Mouse (Mus musculus) retina, postnatal 7 days (tissue): ENCODE measurements around the gene Arl15.

Experiments
- DNase-seq: peaks from one replicate; pipeline ENCODE4 v3.0.0-alpha.2; 2012; ENCODE audit warnings: low read depth, low spot score

Arl15 gene

DNA sequence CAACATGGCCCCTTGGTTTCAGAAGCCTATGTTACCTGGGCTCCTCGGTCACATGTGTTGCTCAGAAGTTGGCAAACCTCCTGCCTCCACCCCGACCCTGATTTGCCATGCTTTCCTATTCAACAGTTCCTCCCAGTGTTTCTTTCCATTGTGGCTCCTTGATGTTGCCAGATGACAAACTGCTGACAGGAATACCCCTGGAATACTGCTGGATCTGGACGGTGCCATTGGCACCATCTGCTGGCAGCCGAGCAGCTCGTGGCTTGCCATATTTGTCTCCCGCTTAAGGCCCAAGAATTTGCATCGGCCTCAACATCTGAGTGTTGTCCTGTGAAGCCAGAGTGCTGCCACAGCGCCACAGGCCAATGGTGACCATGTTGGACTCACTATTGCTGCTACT, 348.5 kb downstream of the Arl15 start:
- DNase-seq: no peak

DNA sequence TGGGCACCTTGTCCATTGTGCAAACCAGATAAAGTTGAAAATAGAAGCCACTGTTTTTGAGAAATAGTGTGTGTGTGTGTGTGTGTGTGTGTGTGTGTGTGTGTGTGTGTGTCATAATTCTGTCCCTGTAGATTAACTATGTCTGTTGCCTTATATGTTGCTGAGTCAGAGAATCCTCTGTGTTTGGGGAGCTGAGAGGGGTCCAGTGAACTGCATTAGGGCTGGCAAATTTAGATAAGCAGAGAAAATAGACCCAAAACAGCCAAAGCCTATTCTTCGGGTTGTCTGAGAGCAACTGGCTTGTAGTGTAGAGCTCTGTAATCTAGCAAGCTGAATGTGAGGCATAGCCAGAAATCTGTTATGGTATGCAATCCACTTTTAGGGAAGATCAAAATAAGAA, 348.9 kb downstream of the Arl15 start:
- DNase-seq: no peak

DNA sequence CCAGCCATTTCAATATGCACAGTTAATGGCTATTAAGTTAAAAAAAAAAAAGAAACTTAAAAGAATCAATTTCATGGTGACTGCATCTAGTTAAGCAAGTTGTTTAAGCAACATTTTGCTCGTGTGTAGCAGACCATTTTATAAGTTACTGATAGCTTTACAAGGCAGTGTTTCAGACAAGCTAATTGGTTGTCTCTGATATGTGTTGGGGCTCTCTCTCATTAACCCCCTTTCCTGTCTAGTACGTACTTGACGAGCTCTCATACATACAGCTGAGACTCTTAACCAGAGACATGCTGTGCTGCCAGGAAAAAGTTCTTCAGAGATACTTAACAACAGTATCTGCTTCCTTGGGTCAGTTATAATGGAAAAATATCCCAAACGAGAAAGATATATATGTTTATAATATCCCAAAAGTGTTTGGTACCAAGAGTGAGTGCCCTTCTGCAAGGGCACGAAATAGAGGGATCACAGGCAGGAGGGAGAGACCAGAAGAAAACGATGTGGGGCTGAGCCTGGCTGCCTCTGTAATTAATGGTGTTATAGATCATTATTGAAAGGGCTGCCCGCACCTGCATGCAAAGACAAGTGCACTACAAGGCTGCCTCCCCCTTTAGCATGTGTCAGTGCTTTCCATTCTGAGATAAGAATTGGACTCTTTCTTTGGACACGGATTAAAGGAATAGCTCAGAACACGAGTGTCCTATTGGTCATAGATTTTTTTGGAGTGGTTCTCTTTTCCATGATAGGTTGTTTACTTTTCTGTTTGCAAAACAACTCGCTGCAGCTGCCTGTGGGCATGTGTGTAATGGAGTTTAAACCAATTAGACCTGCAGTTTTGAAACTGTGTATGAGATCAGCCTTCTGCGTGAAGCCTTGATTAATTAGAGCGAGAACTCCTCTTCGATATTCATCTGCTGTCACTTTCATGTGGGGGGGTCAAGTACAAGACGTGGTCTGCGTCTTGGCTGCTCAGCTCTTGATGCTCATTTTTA, 350.0 kb downstream of the Arl15 start:
- no peak for DNase-seq

DNA sequence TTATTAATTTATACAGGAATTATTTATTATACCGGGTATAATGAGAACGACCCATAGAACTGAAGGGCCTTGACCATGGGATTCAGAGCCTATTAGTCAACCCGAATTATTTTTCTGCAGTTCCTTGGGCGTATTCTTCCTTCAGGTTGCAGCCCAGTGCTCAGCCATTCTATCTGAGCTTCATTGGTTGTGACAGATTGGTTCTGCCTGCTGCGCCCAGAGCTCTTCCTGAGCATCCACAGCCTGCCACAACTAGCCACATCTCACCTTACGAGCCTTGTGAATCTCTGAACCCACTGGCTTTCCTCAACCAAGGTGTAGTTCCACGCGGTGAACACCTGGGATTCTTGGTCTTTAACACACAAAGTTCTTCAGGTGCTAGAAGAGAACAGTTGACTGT, 350.9 kb downstream of the Arl15 start:
- no peak for DNase-seq

DNA sequence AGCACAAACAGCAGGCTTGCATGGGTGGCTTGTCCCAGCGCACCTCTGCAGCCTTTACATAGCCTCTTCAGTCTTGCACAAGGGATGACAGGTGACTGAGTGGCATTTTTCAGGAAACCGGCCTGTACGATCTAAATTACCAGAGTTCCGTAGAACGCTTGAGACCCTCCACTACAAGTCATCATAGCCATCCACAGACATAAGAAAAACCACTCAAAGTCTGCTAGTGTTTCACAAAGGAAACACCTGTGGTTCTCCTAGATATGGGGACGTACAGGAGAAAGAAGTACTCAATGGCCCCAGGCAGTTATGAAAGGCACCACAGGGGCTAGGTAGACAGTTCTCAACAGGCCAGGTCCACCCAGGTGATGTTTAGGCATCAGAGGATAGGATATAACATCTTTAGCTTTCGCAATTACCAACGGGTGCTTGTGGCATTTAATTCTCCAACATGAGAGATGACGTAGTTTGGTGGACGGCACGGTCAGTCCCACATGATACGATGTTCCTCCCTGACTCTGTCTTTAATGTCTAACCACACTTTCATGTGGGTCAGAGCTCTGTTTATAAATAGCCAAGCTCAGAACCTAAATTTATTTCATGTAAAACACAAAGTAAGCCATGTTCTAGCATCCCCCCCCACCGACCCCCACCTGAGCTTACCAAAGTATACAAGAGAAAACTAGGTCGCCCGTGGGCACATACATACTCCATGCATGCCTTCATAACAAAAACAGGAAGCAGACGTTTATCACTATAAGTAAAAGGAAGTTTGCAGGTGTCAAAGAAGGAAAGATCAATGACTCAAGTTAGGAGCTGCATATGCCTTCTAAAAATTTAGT, 356.8 kb downstream of the Arl15 start:
- DNase-seq: no peak

DNA sequence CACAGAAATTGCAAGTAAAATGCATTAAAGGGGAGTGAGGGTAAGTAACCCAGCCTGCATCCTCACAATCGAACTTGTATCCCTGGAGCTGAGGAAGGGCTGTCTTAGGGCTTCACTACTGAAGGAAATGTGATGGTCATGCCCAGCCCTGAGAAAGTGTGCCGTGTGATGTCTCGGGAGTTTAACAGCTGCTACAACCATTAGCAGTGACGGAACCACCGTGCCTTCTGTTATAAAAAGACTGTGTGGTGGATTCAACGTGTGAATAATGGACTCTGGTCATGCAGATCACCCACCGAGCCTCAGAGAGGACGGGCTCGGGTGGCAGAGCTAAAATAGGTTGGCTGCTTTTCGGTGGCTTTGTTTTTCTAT, 357.4 kb downstream of the Arl15 start:
- no peak for DNase-seq

DNA sequence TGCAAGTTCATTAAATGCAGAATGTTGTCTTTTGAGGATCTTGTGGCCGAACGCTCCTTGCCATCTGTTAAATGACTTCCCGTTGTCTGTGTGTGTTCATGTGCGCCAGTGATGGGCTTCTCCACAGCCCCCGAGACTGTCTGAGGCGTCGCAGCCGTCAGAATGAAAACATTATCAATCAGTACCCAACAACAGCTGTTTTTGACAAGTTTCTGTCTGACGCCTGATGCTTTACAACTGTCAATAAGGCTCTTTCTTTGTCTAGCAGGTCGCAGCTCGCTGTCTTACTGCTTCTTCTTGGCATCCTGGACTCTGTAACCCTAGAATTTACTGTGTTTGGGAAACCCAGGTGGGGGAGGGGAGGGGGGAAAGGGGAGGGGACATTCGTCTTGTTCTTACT, 362.4 kb downstream of the Arl15 start:
- no peak for DNase-seq

DNA sequence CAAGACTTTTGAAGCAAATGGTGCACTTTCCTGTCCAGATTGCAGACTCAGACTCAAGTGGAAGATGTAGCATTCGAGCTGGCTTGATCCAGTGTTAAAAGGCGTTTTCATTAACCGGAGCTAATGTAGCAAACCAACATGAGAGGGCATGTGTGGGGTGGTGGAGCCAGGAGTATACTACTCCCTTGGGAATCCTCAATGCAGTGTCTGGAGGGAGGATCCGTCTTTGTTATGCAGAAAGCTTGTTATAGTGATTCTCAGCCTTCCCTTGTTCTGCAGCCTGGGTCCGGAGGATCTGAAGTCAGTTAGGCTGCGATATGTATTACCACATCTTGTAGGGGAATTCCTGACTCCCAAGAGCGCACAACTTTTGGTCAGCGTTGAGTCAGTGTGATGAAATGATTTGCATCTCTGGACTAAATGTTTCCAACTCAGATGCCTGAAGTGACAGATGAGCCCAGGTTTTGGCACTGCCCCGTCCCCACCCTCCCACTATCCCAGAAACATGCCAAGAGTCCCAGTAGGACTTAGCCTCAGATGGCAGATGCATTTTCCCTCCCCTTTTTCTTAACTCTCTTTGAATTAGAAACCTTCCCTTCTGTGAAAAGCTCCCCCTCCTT, 363.9 kb downstream of the Arl15 start:
- no peak for DNase-seq

DNA sequence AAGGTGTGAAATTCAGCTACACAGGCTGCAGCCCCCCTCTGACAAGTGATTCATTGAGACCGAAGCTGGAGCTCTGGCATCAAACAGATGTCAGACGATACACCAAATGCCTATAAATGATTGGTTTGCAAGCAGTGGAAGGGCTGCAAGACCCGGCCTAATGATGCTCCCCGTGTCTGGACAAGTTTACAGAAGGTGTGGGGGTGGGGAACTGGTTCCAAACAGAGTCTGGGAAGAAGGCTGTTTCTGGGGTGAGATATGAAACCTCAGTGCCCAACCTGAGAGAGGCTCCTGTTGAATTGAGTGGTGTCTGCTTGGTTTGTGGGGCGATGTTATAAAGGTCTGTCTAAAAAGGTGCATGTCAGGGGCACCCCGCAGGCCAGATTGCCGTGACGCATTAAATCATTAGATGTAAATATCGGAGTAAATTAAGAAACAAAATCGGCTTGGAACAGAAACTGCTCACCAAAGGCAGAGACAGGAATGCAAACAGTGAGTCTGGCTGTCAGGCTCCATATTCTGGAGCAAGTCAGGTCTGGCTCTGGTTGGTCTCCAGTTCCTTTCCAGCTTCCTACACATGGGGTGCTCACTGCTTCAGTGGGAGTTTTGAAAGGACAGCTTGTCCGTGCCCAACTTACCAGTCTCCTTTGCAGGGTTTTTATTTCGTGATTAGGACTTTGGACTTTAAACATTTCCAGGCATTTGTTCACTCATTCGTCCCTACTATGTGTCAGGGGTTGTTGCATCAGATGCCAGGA, 365.5 kb downstream of the Arl15 start:
- DNase-seq: no peak

DNA sequence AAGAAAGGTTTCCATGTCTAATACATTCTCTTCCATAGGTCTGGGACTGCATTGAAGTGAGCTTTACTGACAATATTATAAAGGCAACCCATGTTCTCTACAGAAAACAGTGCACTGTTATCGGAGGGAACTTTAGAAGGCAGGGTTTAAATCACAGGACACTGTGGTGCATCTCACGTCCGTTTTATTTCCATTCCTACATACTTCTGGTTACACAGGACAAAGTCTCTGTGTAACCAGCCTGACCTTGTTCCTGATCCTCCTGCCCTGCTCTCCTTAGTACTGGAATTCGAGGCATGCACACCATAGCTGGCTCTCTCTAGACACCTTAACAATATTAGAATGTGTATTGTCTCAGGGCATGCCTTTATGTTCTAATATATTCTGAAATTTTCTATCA, 368.4 kb downstream of the Arl15 start:
- DNase-seq: no peak

DNA sequence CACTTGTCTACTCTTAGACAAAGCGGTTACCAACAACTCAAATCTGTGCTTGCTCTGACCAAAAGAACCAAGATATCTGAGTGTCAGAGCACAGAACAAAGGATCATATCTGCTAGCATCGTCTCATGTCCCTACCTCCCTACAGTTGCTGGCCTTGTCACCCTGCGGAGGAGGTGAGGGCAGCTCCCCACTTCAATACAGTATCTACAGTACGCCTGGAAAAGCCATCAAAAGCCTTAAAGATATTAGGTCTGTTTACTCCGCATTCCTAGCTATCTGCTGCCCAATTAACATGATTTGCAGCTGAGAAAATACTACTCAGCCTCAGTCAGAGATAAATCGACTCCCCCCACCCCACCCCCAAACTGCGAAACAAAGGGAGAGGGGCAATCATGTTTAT, 371.3 kb downstream of the Arl15 start:
- no peak for DNase-seq

DNA sequence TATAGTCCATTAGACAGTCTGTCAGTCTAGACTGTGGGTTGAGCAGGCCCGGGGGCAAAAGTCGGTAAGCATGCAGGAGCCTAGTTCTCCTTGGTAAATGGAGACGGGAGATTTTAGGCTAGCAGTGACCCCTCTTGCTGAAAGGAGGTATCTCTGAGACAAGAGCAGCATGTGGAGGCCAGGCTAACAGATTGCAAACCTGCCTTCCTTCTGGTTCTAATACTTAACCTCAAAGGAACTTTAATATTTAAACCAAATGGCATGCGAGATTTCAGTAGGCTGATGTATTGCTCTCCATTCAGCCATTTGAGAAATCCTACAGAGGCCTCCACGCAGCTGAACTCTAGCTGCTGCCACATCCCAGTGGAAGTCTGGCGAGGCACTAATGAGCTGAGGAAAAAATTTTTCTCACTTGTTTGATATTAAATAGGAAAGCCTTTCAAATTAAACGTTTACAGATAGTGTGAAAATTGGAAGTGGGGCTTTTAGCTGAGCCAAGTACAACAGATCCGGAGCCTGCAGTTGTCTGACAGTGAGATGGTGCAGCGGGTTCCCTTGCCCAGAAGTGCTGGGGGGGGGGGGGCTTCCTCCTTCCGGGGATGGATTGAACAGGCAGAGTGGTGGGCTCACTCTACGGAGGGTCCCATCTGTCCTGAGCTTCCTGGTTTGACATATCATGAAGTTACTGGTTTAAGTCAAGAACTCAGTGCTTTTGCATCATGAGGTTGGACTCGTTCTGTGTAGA, 372.3 kb downstream of the Arl15 start:
- no peak for DNase-seq

DNA sequence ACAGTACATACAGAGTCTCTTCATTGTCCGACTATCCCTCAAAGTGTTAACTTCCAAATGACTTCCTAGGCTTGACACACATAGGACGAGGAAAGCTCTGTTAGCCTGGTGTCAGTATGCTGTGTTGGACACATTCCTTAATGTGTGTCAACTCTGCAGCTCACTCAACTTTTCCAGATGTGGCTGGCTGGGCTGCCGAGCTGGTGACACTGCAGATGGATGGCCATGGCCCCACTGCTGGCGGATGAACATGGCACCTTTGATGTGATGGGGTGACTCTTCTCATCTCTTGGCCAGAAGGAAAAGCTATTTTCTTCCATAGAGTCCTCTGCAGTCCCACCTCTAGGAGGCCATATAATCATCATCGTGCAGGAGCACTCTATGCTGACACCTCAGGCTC, 375.8 kb downstream of the Arl15 start:
- no peak for DNase-seq

DNA sequence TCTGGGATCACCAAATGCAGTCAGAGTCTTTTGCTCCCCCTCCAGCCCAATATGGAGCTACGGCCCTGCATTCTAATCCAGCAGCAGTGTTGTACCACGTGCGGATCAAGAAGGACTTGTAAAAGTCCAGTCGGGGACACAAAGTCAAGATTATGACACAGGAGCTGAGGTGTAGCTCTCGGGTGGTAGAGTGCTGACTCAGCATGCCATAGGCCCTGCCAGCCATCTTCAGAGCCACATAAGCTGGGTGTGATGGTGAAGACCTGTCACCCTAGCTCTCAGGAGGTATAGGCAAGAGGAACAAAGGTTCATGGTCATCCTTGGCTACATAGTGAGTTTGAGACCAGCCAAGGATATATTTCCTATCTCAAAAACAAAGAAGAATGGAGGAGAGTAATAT, 377.2 kb downstream of the Arl15 start:
- DNase-seq: no peak

DNA sequence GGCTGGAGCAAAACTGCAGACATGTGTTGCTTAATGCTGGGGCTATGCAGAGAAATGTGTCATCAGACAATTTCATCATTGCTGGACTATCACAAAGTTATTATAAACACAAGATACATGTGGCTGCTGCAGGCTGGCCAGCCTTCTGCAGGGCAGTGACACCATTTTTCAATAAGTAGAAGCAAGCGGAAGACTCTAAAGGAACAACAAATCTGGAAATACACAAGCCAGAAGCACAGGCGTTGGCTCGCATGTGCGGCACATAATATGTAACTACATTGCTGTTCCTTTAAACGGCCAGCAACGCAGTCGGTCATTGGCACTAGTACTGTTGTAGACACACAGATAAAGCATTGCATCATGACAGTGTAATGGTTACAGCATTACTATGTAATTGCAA, 393.8 kb downstream of the Arl15 start:
- no peak for DNase-seq

DNA sequence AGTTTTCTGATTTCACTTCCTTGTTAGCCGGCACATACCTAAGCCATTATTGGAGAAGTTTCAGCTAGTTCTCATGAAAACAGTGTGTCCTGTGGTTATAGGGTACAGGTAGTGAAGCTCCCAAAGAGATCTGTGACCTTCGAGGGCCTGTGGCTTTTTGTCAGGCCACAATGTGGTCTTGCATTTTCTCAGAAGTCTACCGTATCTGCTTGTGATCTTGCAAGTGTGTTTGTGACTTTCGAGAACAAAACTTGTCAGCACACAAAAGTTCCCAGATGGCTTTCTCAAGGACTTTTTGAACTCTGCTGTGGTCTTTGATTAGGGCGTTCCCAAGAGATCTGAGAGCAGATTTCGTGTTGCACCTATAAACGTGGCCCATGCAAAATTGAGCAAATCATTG, 394.5 kb downstream of the Arl15 start:
- no peak for DNase-seq

DNA sequence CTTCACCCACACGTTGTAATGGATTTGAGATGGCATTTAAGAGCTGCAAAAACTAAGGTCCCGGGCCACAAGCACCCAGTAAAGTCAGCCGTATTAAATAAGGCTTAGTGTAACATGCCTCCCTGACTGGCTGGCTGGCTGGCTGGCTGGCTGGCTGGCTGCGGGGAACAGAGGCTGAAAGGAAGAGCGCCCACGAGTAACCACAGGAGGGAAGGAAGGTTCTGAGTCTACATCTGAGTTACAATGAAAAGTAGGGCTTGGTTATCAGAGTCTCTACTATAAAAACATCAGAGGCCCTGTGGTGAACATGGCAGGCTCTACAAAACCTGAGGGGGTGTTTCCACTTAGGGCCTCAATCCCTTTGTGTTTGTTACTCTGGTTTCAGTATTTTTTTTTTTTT, 395.1 kb downstream of the Arl15 start:
- DNase-seq: no peak

DNA sequence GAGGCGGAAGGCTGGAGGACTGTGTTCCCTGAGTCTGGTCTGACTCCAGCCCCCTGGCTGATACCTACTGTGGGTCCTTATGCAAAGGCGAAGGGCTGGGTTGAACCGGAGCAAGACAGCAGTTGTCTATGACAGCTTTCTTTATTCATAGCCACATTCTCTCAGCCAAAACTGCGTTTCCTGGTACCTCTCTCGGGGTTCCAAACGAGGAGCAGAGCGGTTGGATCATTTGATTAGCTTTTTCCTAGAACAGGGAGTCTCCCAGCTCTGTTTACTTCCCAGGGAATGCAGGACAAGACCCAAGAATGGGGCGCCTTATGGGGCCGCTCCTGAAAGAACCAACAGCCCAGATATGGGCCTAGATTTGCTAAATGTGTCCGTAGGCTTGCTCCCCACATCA, 396.6 kb downstream of the Arl15 start:
- DNase-seq: no peak

DNA sequence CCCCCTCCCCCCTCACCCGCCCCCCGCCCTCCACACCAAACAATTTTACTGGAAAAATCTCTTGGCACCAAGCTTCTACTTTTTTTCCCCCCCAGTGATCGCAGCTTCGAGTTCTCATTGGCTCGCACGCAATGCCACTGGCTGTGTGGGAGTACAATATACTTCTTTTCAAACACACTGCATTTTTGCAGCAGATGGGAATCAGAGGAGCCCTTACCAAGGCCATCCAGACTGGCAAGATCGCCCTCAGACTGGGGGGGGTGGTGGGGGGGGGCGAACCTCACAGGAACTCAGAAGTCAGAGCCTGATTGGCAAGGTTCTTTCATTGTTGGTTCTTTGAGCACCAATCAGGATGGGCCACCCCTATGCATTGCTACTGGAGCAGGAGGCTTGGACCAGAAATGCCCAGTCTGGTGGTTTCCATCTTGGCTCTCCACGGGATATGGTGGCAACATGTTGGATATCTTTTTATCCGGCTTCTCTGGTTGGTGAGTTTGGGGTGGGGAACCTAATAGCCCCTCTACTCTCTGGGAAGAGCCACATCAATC, 404.0 kb downstream of the Arl15 start:
- DNase-seq: no peak

DNA sequence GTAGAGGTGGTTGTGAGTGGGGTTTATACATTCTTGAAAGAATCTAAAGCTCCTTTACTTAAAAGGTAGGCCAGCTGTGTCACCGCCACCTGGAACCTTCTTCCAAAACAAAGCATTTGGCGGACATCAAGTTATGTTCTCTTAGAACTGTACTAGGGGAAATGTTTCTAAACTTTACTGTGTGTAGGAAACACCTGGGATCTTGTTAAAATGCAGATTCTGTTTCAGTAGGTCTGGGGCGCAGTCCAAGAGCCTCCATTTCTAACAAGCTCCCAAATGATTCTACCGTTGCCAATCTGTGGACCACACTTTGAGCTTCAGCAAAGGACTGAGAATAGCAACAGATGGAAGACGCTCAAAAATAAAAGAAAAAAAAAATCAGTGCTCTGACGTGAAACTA, 405.4 kb downstream of the Arl15 start:
- DNase-seq: no peak

DNA sequence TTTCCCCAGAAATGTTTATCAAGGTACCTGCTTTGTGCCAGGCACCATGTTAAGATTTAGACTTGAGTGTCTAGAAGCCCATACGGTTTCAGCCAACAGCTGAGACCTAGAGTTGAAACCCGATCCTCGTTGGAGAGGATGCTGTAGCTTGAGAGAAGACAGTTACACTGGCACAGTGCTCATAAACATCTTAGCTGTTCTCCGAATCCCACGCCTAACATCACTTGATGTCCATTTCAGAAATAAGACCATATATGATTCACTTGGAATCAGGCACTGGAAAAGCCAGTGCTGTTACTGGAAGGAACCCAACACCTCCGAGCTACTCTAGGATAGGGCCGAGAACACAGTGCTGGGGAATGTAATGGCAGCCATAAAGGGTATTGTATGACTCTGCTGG, 406.2 kb downstream of the Arl15 start:
- no peak for DNase-seq
